Mouse (Mus musculus) gastrocnemius, adult 2 months (tissue): ENCODE results near the gene Metap1d. TPM values are rescaled to one million over a fixed set of nuclear protein-coding genes. Genes with fewer than 3 reads are reported as not detected.

ENCODE experiments used
- DNase-seq: peaks from one replicate; pipeline ENCODE4 v3.0.0; 2022
- H3K27ac ChIP-seq: fragments of 200-600 bp; 2 replicates; pipeline ENCODE4 v1.8.1; 2022; ENCODE audit warnings: mild to moderate bottlenecking
- H3K4me3 ChIP-seq: fragments of 200-600 bp; 2 replicates; pipeline ENCODE4 v1.8.1; 2022; ENCODE audit warnings: mild to moderate bottlenecking, moderate library complexity
- CTCF ChIP-seq: fragments of 200-600 bp; IDR thresholded peaks from 2 replicates; pipeline ENCODE4 v1.8.1; 2022; ENCODE audit warnings: antibody characterized with exemption, mild to moderate bottlenecking, moderate library complexity
- intact Hi-C: fragments of 180-260 bp; cut with DNase I; formaldehyde crosslinking; loops from one replicate; pipeline ENCODE4 v1.15.1; 2025
- total RNA-seq, 2 experiments: library from RNA; stranded (reverse); gene quantifications; 2 replicates each; pipeline ENCODE4 v1.2.3; 2021

Metap1d gene
- total RNA-seq, 2 experiments from 2014 or later: 29.0 to 32.8 TPM

DNA sequence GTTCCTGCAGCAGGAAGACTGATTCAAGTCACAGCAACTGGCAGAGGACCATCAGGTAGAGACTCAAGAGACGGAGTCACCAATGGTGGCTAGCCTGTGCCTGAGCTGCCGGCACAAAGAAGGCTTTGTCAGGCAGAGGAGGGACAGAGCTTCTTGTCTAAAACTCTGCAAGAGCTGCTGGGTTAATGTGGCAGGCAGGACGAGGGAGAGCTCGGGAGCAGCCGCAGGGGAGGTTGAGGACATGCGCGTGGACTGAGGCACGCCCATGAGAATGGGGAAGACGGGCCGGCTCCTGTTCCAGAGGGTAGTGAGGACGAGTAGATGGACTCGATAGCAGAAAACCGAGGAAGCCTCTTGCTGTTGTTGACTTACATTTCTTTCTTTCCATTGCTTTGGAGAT lies 5.5 kb downstream of the Metap1d start:
- intact Hi-C loops: no loop called here
- TF ChIP-seq CTCF: no peak
- no peak overlapping the region for H3K4me3 ChIP-seq
- no peak overlapping the region for H3K27ac ChIP-seq
- no peak for DNase-seq

DNA sequence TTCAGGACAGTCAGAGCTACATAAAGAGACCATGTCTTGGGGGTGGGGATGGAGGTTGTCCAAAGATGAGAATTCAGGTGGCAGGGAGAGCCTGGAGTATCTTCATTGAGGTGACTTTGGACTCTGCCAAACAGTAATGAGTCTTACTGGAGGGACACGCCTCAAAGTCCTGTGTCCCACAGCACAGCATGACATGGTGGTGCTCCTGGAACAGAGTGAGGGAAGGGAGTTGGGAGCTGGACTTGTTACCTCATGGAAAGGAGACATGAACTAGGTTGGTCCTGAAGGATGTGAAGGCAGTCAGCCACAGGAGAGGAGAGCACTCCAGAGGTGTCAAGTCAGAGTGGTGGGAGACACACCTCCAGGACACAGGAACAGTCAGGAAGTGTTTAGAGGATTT lies 6.6 kb downstream of the Metap1d start:
- no peak for DNase-seq
- no peak overlapping the region for H3K4me3 ChIP-seq
- intact Hi-C loops: no loop called here
- no peak overlapping the region for H3K27ac ChIP-seq
- TF ChIP-seq CTCF: no peak

DNA sequence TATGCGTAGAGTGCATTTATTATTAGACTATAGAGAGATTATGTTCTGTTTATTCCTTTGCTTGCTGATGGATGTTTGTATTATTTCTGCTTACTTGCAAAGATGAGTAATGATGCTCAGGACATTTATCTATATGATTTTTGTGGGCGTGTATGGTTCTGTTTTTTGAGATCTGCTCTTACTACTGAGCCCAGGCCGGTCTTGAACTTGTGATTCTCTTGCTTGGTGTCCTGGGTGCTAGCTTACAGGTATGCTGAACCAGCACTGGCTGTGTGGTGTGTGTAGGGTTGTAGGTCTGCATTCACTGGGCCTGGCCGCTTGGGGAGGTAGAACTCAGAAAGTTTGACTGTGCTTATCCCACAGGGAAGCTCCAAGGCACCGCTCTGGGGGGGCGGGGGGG lies 8.1 kb downstream of the Metap1d start:
- intact Hi-C loops: no loop called here
- no peak overlapping the region for H3K4me3 ChIP-seq
- TF ChIP-seq CTCF: no peak
- no peak overlapping the region for H3K27ac ChIP-seq
- DNase-seq: no peak

GRCm38 (mm10) chr2:71461589-71461988 lies 8.5 kb downstream of the Metap1d start:
- Histone ChIP-seq H3K4me3 (no peak overlapping the region), H3K27ac (no peak overlapping the region)
- TF ChIP-seq CTCF: no peak
- intact Hi-C loops: no loop called here
- DNase-seq: no peak

- no peak for TF ChIP-seq CTCF
- no peak for DNase-seq
- Histone ChIP-seq H3K4me3 (no peak overlapping the region), H3K27ac (no peak overlapping the region)
- intact Hi-C loops: no loop called here
These were observed 9.0 kb downstream of the Metap1d start for GRCm38 (mm10) chr2:71462066-71462465.

- no peak for DNase-seq
- Histone ChIP-seq H3K27ac (no peak overlapping the region), H3K4me3 (no peak overlapping the region)
- TF ChIP-seq CTCF: no peak
- intact Hi-C loops: no loop called here
These were observed 9.5 kb downstream of the Metap1d start for GRCm38 (mm10) chr2:71462553-71462952.

GRCm38 (mm10) chr2:71466103-71466502 lies 13.0 kb downstream of the Metap1d start:
- Histone ChIP-seq H3K27ac (no peak overlapping the region), H3K4me3 (no peak overlapping the region)
- intact Hi-C loops: no loop called here
- DNase-seq: no peak
- no peak for TF ChIP-seq CTCF

DNA sequence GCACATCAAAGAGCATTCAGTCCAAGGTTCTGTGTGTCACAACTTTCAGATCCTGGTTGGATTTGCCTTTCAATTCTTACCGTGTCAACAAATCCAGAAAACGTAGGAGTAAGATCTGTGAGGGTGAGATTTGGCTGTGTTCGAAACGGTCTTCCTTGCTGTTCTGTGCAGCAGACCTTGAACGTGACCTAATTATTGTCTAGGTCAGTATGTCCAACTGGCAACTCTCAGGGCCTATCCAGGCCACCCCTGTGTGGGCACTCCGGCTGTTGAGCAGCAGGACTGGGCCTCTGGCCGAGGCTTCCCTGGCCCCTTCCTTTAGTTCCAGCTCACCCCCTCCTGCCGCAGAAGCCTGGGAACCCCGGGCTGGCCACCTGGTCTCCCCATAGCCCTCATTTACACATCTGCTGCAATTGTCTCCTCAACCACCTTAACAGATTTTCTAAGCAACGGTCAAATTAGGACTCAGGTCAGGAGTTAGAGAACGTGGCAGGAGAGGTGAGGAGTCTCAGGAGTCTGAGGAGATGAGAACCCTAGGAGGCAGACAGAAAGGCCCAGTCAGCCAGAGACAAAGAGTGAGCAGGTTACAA lies 13.9 kb downstream of the Metap1d start:
- DNase-seq: no peak
- no peak for TF ChIP-seq CTCF
- H3K27ac ChIP-seq: no peak overlapping the region
- intact Hi-C loops: no loop called here
- H3K4me3 ChIP-seq: no peak overlapping the region

DNA sequence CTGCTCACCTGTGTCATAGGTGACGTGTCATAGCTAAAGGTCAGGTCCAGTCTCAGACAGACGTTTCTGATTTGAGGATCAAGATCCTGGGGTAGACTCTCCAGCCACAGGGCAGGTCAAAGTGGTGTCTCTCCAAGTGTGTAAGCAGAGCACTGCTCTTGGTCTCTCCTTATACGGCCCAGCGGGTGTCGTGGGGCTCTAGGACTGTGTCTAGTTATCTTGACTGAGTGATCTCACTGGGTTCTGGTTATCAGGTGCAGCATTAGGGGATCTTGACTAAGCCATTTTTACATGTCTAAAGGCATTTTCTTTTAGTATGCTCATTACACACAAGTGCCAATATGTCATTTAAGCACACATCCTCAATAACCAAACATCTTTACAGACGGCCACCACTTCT lies 18.0 kb downstream of the Metap1d start:
- Histone ChIP-seq H3K4me3 (no peak overlapping the region), H3K27ac (no peak overlapping the region)
- no peak for DNase-seq
- intact Hi-C loops: no loop called here
- no peak for TF ChIP-seq CTCF

DNA sequence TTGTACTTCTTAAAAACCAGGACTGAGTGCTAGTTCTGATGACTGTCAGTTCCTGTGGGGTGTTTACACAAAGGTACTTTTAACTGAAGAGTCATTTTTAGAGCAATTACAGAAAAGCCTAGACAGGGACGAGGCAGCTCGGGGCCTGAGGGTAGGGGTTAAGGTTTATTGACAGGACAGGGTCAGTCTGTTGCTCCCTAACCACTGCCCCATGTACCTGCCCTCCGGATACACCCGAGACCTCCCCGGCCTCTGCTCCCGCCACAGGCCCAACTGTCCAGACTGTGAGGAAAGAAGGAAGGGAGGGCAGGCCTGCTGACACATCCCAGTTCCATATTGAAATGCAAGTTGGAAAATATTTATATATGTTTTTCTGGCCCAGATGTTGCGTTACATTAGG lies 20.8 kb downstream of the Metap1d start:
- H3K4me3 ChIP-seq: no peak overlapping the region
- DNase-seq: no peak
- intact Hi-C loops: no loop called here
- TF ChIP-seq CTCF: no peak
- no peak overlapping the region; the same call in 1 of the 2 replicates for H3K27ac ChIP-seq

DNA sequence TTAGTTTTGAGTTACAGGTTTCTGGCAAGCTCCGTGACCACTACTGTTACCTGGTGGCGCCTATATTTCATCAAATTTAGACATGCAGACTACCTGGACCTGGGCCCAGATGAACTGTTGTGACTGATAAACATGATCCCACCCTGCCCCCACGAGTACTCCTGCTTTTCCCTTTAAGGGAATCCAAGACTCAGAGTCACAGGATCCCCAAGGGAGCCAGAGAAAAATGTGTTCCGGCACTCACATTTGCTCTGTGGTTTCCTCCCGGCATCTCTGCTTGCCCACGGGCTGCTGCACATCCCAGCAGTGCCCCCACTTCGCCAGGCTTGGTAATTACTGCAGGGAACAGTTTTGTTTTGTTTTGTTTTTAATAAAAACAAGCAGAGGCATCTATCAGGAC lies 21.3 kb downstream of the Metap1d start:
- DNase-seq: peak; percentile 43
- TF ChIP-seq CTCF: no peak
- Histone ChIP-seq H3K4me3 (0 out of 2 replicates have a peak overlapping the region, but pooled peaks have one; percentile 5), H3K27ac (no peak overlapping the region; the same call in 1 of the 2 replicates)
- intact Hi-C loops: no loop called here

GRCm38 (mm10) chr2:71475311-71475710 lies 22.2 kb downstream of the Metap1d start:
- Histone ChIP-seq H3K4me3 (no peak overlapping the region), H3K27ac (no peak overlapping the region)
- intact Hi-C loops: no loop called here
- no peak for DNase-seq
- no peak for TF ChIP-seq CTCF

DNA sequence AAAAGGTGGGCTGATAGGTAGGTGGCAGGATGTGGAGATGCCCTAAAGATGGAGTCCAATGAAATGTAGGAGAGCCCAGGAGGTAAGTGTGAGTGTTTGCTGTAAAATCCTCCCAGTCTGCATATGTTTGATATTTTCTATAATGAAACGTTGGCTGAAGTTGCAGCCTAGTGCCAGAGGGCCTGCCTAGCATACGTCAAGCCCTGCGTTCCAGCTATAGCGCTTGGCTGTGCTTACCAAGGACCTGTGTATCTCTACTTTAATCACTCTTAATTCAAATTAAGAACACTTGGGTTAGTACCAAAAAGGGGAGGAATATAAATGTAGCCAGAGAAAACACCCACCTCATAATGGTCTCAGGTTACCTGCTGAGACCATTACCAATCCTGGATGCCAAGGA lies 22.7 kb downstream of the Metap1d start:
- Histone ChIP-seq H3K4me3 (no peak overlapping the region), H3K27ac (no peak overlapping the region)
- no peak for DNase-seq
- intact Hi-C loops: no loop called here
- no peak for TF ChIP-seq CTCF

DNA sequence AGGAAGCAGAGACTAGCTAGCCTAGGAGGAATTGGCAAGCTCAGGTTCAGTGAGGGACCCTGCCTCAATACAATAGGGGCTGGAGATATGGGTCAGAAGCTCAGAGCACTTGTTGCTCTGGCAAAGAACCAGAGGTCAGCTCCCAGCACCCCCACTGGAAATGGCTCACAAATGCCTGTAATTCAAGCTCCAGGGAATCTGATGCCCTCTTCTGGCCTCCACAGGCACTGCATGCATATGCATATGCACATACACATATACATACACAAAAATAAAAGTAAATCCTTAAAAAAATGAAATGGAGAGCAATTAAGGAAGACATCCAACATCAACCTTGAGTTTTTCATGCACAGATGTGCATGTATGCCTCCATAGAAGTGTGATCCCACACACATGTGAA lies 24.7 kb downstream of the Metap1d start:
- intact Hi-C loops: no loop called here
- H3K4me3 ChIP-seq: no peak overlapping the region
- TF ChIP-seq CTCF: peak; percentile 30; the same call in 1 of the 2 replicates
- no peak for DNase-seq
- H3K27ac ChIP-seq: no peak overlapping the region
